20 mouse cellular contexts compared by ENCODE assay signal in genomic region chr2:105283811-105284210, GRCm38 (mm10). TPM values are rescaled to one million over a fixed set of nuclear protein-coding genes. Genes with fewer than 3 reads are reported as not detected.
"Had no signal": no experiment of that assay in that cellular context is flagged by ENCODE, and none has a peak within 500 bp of the region (broad histone marks: within the 10 kb centered on the region; RNA-seq: fewer than 3 reads in every experiment).

No protein-coding gene starts in this region.

- H3K36me3 ChIP-seq: lung, embryonic 15.5 days; midbrain, embryonic 13.5 days; midbrain, embryonic 15.5 days; neural tube, embryonic 12.5 days; stomach, embryonic 15.5 days had no signal

- H3K9ac ChIP-seq: lung, embryonic 15.5 days; midbrain, embryonic 13.5 days; midbrain, embryonic 15.5 days; neural tube, embryonic 12.5 days; stomach, embryonic 15.5 days had no signal

- H3K27me3 ChIP-seq: lung, embryonic 15.5 days; megakaryocyte, embryonic 14.5 days; midbrain, embryonic 13.5 days; midbrain, embryonic 15.5 days; neural tube, embryonic 12.5 days; stomach, embryonic 15.5 days had no signal

- H3K4me1 ChIP-seq: lung, embryonic 15.5 days; megakaryocyte, embryonic 14.5 days; stomach, embryonic 15.5 days had no signal

- H3K4me2 ChIP-seq: lung, embryonic 15.5 days; midbrain, embryonic 11.5 days; midbrain, embryonic 13.5 days; midbrain, embryonic 15.5 days; neural tube, embryonic 12.5 days; stomach, embryonic 15.5 days had no signal

- H3K27ac ChIP-seq: lung, embryonic 15.5 days; macrophage; neural tube, embryonic 12.5 days; stomach, embryonic 15.5 days; stomach, postnatal 0 days had no signal

- DNase-seq: lung, adult 2 months; lung, postnatal 14 days; lung, postnatal 36 days; right cerebral cortex, postnatal 14 days; thymus, adult 2 months; thymus, postnatal 25 days; thymus, postnatal 4 days had no signal

- H3K9me3 ChIP-seq: lung, embryonic 15.5 days; midbrain, embryonic 13.5 days; midbrain, embryonic 15.5 days; neural tube, embryonic 12.5 days; stomach, embryonic 15.5 days had no signal

- H3K4me3 ChIP-seq: lung, embryonic 15.5 days; megakaryocyte, embryonic 14.5 days; midbrain, embryonic 13.5 days; midbrain, embryonic 15.5 days; neural tube, embryonic 12.5 days; stomach, embryonic 15.5 days had no signal

- ATAC-seq: lung, postnatal 0 days had no signal

RNA-seq across cellular contexts. Expression of gene Them7, which starts 59.7 kb away (rescaled TPM):
- total RNA-seq: midbrain, postnatal 0 days; monocyte, adult 5-6 weeks; neutrophil, adult 5-6 weeks had no signal
- polyA plus RNA-seq: lung, adult 2 months; lung, postnatal 0 days; macrophage; midbrain, embryonic 13.5 days; midbrain, embryonic 15.5 days; midbrain, postnatal 0 days had no signal
